Mouse (Mus musculus) heart, embryonic 10.5 days (tissue): ENCODE data around the gene Ren1. TPM values are rescaled to one million over a fixed set of nuclear protein-coding genes. Genes with fewer than 3 reads are reported as not detected.

Experiments
- DNase-seq: peaks from one replicate; pipeline ENCODE4 v3.0.0-alpha.2; 2017; ENCODE audit warnings: low spot score
- H3K27ac ChIP-seq: fragments of 300-500 bp; sonication (generic); 2 replicates; pipeline ENCODE4 v1.5.1; 2016; ENCODE audit warnings: mild to moderate bottlenecking
- H3K27me3 ChIP-seq: fragments of 300-500 bp; sonication (generic); 2 replicates; pipeline ENCODE4 v1.6.1; 2016; ENCODE audit warnings: mild to moderate bottlenecking; ENCODE audit not compliant: poor library complexity, insufficient read depth, severe bottlenecking
- H3K36me3 ChIP-seq: fragments of 300-500 bp; sonication (generic); 2 replicates; pipeline ENCODE4 v1.6.1; 2016; ENCODE audit warnings: mild to moderate bottlenecking, moderate library complexity
- H3K4me1 ChIP-seq: fragments of 300-500 bp; sonication (generic); 2 replicates; pipeline ENCODE4 v1.6.1; 2016; ENCODE audit warnings: mild to moderate bottlenecking
- H3K4me3 ChIP-seq: fragments of 300-500 bp; sonication (generic); 2 replicates; pipeline ENCODE4 v1.5.1; 2016; ENCODE audit warnings: mild to moderate bottlenecking, moderate library complexity
- H3K9me3 ChIP-seq: fragments of 300-500 bp; sonication (generic); 2 replicates; pipeline ENCODE4 v1.6.1; 2016; ENCODE audit warnings: mild to moderate bottlenecking, moderate library complexity
- WGBS: fragments of 180-500 bp; shearing (Covaris S2); methylation state at CpG from one replicate; pipeline ENCODE4 v1.1.7; 2016; 5-methylcytosine and 5-hydroxymethylcytosine counted together
- polyA plus RNA-seq: library from polyadenylated mRNA; unstranded; fragments of >200 nt; fragmentation: Nextera tagmentation; extraction: Ambion mirVana; gene quantifications from 2 replicates; pipeline ENCODE4 v1.2.1, GENCODE M21; 2016

Ren1 gene
- polyA plus RNA-seq, 1 experiment from 2014 or later, result 0.34 TPM

GRCm38 (mm10) chr1:133347693-133348520 lies 2.4 kb upstream of the Ren1 start:
- Histone ChIP-seq H3K27ac (no peak overlapping the region), H3K27me3 (peaks cover 15% of the 10 kb centered on the region; the same call in 1 of the 2 replicates), H3K9me3 (no peaks in the 10 kb centered on the region), H3K4me1 (peaks cover 28% of the 10 kb centered on the region), H3K4me3 (no peak overlapping the region), H3K36me3 (no peaks in the 10 kb centered on the region)
- no peak for DNase-seq
- 60% methylated on average over 11 of the region's 11 CpGs for WGBS

- no peak overlapping the region for H3K27ac ChIP-seq
- H3K4me1 ChIP-seq, result peaks cover 43% of the 10 kb centered on the region
- no peaks in the 10 kb centered on the region for H3K9me3 ChIP-seq
- WGBS, result 50% methylated on average over 9 of the region's 9 CpGs
- no peak overlapping the region for H3K4me3 ChIP-seq
- no peaks in the 10 kb centered on the region for H3K36me3 ChIP-seq
- H3K27me3 ChIP-seq, result peaks cover 48% of the 10 kb centered on the region
- DNase-seq, result no peak
Measured at GRCm38 (mm10) chr1:133351762-133352161, 1.5 kb downstream of the Ren1 start.

- Histone ChIP-seq H3K36me3 (no peaks in the 10 kb centered on the region), H3K4me3 (no peak overlapping the region), H3K27me3 (peaks cover 62% of the 10 kb centered on the region), H3K4me1 (peaks cover 29% of the 10 kb centered on the region), H3K27ac (no peak overlapping the region), H3K9me3 (no peaks in the 10 kb centered on the region)
- no peak for DNase-seq
- WGBS, result 53% methylated on average over 12 of the region's 12 CpGs
Measured at GRCm38 (mm10) chr1:133353371-133353809, 3.1 kb downstream of the Ren1 start.

- Histone ChIP-seq H3K27me3 (peaks cover 80% of the 10 kb centered on the region), H3K4me3 (no peak overlapping the region), H3K27ac (no peak overlapping the region), H3K4me1 (peaks cover 23% of the 10 kb centered on the region), H3K9me3 (no peaks in the 10 kb centered on the region), H3K36me3 (no peaks in the 10 kb centered on the region)
- 53% methylated on average over 5 of the region's 5 CpGs for WGBS
- DNase-seq, result no peak
Measured at GRCm38 (mm10) chr1:133355469-133355868, 5.2 kb downstream of the Ren1 start.

DNA sequence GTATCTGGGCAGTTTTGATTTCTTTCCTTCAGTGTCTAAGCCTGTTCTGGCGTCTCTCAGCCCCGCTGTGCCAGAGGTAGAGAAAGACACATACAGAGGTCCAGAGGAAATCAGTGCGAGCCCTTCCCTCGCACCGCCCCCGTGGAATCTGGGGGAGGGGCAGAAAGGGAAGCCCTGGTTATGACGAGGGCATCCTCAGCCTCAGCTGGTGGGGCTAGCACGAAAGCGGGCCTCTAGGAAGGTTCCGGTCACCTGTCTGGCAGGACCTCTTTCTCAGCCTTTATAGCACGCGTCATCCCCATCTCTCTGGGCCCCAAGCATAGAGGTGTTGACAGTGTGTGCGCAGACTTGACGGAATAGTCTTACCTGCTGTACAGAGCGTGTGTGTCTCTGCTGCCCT lies 5.6 kb downstream of the Ren1 start:
- H3K27ac ChIP-seq, result no peak overlapping the region
- H3K4me3 ChIP-seq, result no peak overlapping the region
- H3K9me3 ChIP-seq, result no peaks in the 10 kb centered on the region
- peaks cover 22% of the 10 kb centered on the region for H3K4me1 ChIP-seq
- 54% methylated on average over 15 of the region's 15 CpGs for WGBS
- no peak for DNase-seq
- no peaks in the 10 kb centered on the region for H3K36me3 ChIP-seq
- H3K27me3 ChIP-seq, result peaks cover 80% of the 10 kb centered on the region

GRCm38 (mm10) chr1:133356330-133356729 lies 6.0 kb downstream of the Ren1 start:
- Histone ChIP-seq H3K27me3 (peaks cover 76% of the 10 kb centered on the region), H3K4me3 (no peak overlapping the region), H3K36me3 (no peaks in the 10 kb centered on the region), H3K4me1 (peaks cover 22% of the 10 kb centered on the region), H3K9me3 (no peaks in the 10 kb centered on the region), H3K27ac (no peak overlapping the region)
- no peak for DNase-seq
- 62% methylated on average over 8 of the region's 8 CpGs for WGBS

DNA sequence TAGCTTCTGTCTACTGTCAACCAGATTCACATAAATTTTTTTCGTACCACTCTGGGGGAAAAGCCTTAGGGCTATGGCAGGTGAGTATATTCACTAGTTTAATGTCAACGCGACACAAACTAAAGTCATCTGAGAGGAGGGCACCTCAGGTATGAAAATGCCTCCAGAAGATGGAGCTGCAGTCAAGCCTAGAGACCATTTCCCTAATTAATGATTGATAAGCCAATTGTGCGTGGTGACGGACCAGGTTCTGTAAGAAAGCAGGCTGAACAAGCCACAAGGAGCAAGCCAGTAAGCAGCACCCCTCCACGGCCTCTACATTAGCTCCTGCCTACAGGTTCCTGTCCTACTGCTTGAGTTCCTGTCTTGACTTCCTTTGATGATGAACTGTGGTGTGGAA lies 10.7 kb downstream of the Ren1 start:
- DNase-seq, result no peak
- no peak overlapping the region for H3K27ac ChIP-seq
- H3K27me3 ChIP-seq, result peaks cover 80% of the 10 kb centered on the region
- no peak overlapping the region for H3K4me3 ChIP-seq
- 88% methylated on average over 6 of the region's 6 CpGs for WGBS
- peaks cover 39% of the 10 kb centered on the region for H3K4me1 ChIP-seq
- no peaks in the 10 kb centered on the region for H3K36me3 ChIP-seq
- H3K9me3 ChIP-seq, result no peaks in the 10 kb centered on the region

DNA sequence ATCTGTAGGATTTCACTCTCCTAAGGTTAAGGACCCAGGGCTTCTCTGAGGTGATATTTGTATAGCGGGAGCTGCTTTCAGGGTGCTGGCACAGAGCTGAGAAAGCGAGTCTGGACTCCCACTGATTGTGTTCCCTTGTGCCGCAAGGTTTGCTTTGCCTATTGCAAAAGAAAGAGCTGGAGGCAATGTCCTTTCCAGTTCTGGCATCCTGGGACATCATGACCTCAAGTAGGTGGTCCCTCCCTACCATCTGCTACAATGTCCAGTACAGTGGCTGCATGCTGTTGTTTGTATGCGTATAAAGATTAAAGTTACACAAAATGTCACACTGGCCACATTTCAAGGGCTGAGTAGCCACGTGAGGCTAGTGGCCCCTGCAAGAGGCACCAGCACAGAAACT lies 11.8 kb downstream of the Ren1 start:
- Histone ChIP-seq H3K9me3 (no peaks in the 10 kb centered on the region), H3K27me3 (peaks cover 84% of the 10 kb centered on the region), H3K4me1 (peaks cover 37% of the 10 kb centered on the region), H3K27ac (no peak overlapping the region), H3K4me3 (no peak overlapping the region), H3K36me3 (no peaks in the 10 kb centered on the region)
- WGBS, result 85% methylated on average over 5 of the region's 5 CpGs
- no peak for DNase-seq

GRCm38 (mm10) chr1:133363276-133364021 lies 13.1 kb downstream of the Ren1 start, which contains the start of gene Etnk2:
TSS of gene Etnk2 (plus strand) at chr1:133363572.
- Histone ChIP-seq H3K27ac (peak within 1 kb of the TSS; percentile 78), H3K27me3 (peaks cover 71% of the 10 kb centered on the region), H3K4me1 (peaks cover 50% of the 10 kb centered on the region), H3K4me3 (peak within 1 kb of the TSS; percentile 77), H3K36me3 (no peaks in the 10 kb centered on the region), H3K9me3 (no peaks in the 10 kb centered on the region)
- under 1% methylated on average over 52 of the region's 52 CpGs for WGBS
- DNase-seq, result peak; percentile 93

GRCm38 (mm10) chr1:133364022-133364630 lies 13.8 kb downstream of the Ren1 start:
- no peaks in the 10 kb centered on the region for H3K36me3 ChIP-seq
- WGBS, result 2% methylated on average over 27 of the region's 27 CpGs
- peaks cover 64% of the 10 kb centered on the region for H3K27me3 ChIP-seq
- peak overlapping the region; percentile 77 for H3K4me3 ChIP-seq
- H3K27ac ChIP-seq, result peak overlapping the region; percentile 78
- no peaks in the 10 kb centered on the region for H3K9me3 ChIP-seq
- H3K4me1 ChIP-seq, result peaks cover 53% of the 10 kb centered on the region
- no peak for DNase-seq

DNA sequence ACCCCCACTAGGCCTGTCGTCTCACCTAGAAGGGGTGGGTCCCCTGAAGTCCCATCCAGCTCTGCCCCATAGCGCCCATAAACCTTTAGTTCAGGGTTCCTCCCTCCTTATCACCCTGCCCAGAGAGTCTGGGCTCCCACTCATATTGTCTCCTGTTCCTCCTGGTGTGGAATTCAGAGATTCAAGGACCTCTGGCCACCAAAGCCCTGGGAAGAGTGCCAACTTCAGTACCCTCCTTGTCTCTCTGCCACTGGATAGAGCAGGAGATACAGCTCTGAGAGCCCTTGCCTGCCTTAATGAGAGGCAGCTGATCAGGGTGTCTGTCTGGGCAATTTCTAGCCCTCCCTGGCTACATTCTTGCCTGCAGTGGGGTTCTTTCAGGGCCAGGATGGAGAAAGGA lies 14.6 kb downstream of the Ren1 start:
- Histone ChIP-seq H3K4me3 (no peak overlapping the region), H3K36me3 (no peaks in the 10 kb centered on the region), H3K27me3 (peaks cover 60% of the 10 kb centered on the region), H3K4me1 (peaks cover 53% of the 10 kb centered on the region), H3K9me3 (no peaks in the 10 kb centered on the region), H3K27ac (no peak overlapping the region)
- DNase-seq, result no peak
- WGBS, result 36% methylated on average over 2 of the region's 2 CpGs

GRCm38 (mm10) chr1:133366951-133367605 lies 16.8 kb downstream of the Ren1 start:
- H3K4me1 ChIP-seq, result peaks cover 58% of the 10 kb centered on the region
- no peak for DNase-seq
- no peaks in the 10 kb centered on the region for H3K36me3 ChIP-seq
- peak overlapping the region; percentile 20 for H3K4me3 ChIP-seq
- H3K27me3 ChIP-seq, result peaks cover 72% of the 10 kb centered on the region
- H3K9me3 ChIP-seq, result no peaks in the 10 kb centered on the region
- H3K27ac ChIP-seq, result peak overlapping the region; percentile 32; the same call in 1 of the 2 replicates
- 45% methylated on average over 10 of the region's 10 CpGs for WGBS
